Mouse (Mus musculus): ENCODE data around the gene Rgs16.
"Not testable (repeated sequence)": the region's sequence is repeated elsewhere in the genome, so short reads cannot be mapped to it uniquely, and the experiment has no call there.

Rgs16 gene

GRCm38 (mm10) chr1:153750054-153750453 is 9.9 kb downstream of the Rgs16 start:
- DNase-seq (ENCODE audit: low read depth, low spot score), result no peak

GRCm38 (mm10) chr1:153751763-153752301 is 11.7 kb downstream of the Rgs16 start:
- no peak for DNase-seq (ENCODE audit: low read depth, low spot score)

GRCm38 (mm10) chr1:153752521-153752920 is 12.4 kb downstream of the Rgs16 start:
- DNase-seq (ENCODE audit: low read depth, low spot score), result no peak

GRCm38 (mm10) chr1:153753725-153754464 is 13.7 kb downstream of the Rgs16 start:
- no peak for DNase-seq (ENCODE audit: low read depth, low spot score)

GRCm38 (mm10) chr1:153764136-153764535 is 24.0 kb downstream of the Rgs16 start:
- DNase-seq (ENCODE audit: low read depth, low spot score), result no peak

- peak; percentile 59 for DNase-seq (ENCODE audit: low read depth, low spot score)
Measured at GRCm38 (mm10) chr1:153766298-153766697, 26.1 kb downstream of the Rgs16 start.

- no peak for DNase-seq (ENCODE audit: low read depth, low spot score)
Measured at GRCm38 (mm10) chr1:153767281-153767680, 27.1 kb downstream of the Rgs16 start.

GRCm38 (mm10) chr1:153768465-153768864 is 28.3 kb downstream of the Rgs16 start:
- DNase-seq (ENCODE audit: low read depth, low spot score), result no peak

GRCm38 (mm10) chr1:153769571-153769970 is 29.4 kb downstream of the Rgs16 start:
- DNase-seq (ENCODE audit: low read depth, low spot score), result not testable (repeated sequence)

- DNase-seq (ENCODE audit: low read depth, low spot score), result no peak
Measured at GRCm38 (mm10) chr1:153769998-153770775, 30.0 kb downstream of the Rgs16 start.

GRCm38 (mm10) chr1:153770776-153771167 is 30.6 kb downstream of the Rgs16 start:
- DNase-seq (ENCODE audit: low read depth, low spot score), result no peak

- DNase-seq (ENCODE audit: low read depth, low spot score), result no peak
Measured at GRCm38 (mm10) chr1:153775174-153775573, 35.0 kb downstream of the Rgs16 start.

GRCm38 (mm10) chr1:153776257-153776656 is 36.1 kb downstream of the Rgs16 start:
- DNase-seq (ENCODE audit: low read depth, low spot score), result no peak

- DNase-seq (ENCODE audit: low read depth, low spot score), result no peak
Measured at GRCm38 (mm10) chr1:153778205-153778604, 38.1 kb downstream of the Rgs16 start.

- no peak for DNase-seq (ENCODE audit: low read depth, low spot score)
Measured at GRCm38 (mm10) chr1:153783339-153783738, 43.2 kb downstream of the Rgs16 start.

- DNase-seq (ENCODE audit: low read depth, low spot score), result no peak
Measured at GRCm38 (mm10) chr1:153785608-153786007, 45.5 kb downstream of the Rgs16 start.

GRCm38 (mm10) chr1:153790708-153791107 is 50.6 kb downstream of the Rgs16 start:
- DNase-seq (ENCODE audit: low read depth, low spot score), result no peak

- no peak for DNase-seq (ENCODE audit: low read depth, low spot score)
Measured at GRCm38 (mm10) chr1:153794241-153794640, 54.1 kb downstream of the Rgs16 start.

All from WW6 (cell line).